ENCODE assay signal across 15 mouse cellular contexts in genomic region chr12:35048891-35049290, GRCm38 (mm10). TPM values are rescaled to one million over a fixed set of nuclear protein-coding genes. Genes with fewer than 3 reads are reported as not detected.
DNase-seq lines count a peak whose midpoint lies in the region; ATAC-seq and TF ChIP-seq lines count a peak whose summit lies in the region.
"Had no signal": no experiment of that assay in that cellular context is flagged by ENCODE, and none has a peak within 500 bp of the region (broad histone marks: within the 10 kb centered on the region; RNA-seq: fewer than 3 reads in every experiment).

No protein-coding gene starts in this region.

- H3K4me1 ChIP-seq in heart, embryonic 14.5 days (ENCODE audit: control insufficient read depth in 2 of 2, insufficient read depth in 2 of 2, low read length in 2 of 2), result peaks cover 2 to 36% of the 10 kb centered on the region in 2 experiments
- H3K4me1 ChIP-seq in heart, adult 2 months (ENCODE audit: control insufficient read depth, insufficient read depth, low read length), result peaks cover 14% of the 10 kb centered on the region
- H3K4me1 ChIP-seq in bone marrow macrophage, adult 2 months (ENCODE audit: control insufficient read depth, insufficient read depth, low read length), result peaks cover 28% of the 10 kb centered on the region
- peaks cover 31% of the 10 kb centered on the region for H3K4me1 ChIP-seq in liver, embryonic 13.5 days (replicated peaks)

- no peak for TF ChIP-seq POLR2A in heart, adult 2 months (IDR thresholded peaks at IDR 0.05; ENCODE audit: insufficient read depth, low read depth, low read length)
- TF ChIP-seq POLR2A in bone marrow macrophage, adult 2 months (IDR thresholded peaks at IDR 0.05; ENCODE audit: borderline replicate concordance, low read depth, low read length), result no peak

- no peak for TF ChIP-seq EP300 in heart, adult 2 months (IDR thresholded peaks at IDR 0.05; ENCODE audit: insufficient read depth, low read depth, low read length)

- H3K9ac ChIP-seq in heart, embryonic 14.5 days (ENCODE audit: low read length), result no peak overlapping the region
- H3K9ac ChIP-seq in heart, adult 2 months (ENCODE audit: low read depth, low read length), result no peak overlapping the region
- H3K9ac ChIP-seq in liver, embryonic 13.5 days, result no peak overlapping the region

- intact Hi-C loops in heart, adult 2 months (cut with DNase I), result no loop called here
- intact Hi-C loops in left cerebral cortex, postnatal 10 days (cut with DNase I), result no loop called here

- H3K36me3 ChIP-seq in heart, embryonic 14.5 days (ENCODE audit: control insufficient read depth, insufficient read depth, low read length), result no peaks in the 10 kb centered on the region
- peaks cover 22% of the 10 kb centered on the region for H3K36me3 ChIP-seq in heart, adult 2 months (ENCODE audit: control insufficient read depth, insufficient read depth, low read length)
- H3K36me3 ChIP-seq in liver, embryonic 13.5 days, result no peaks in the 10 kb centered on the region
- H3K36me3 ChIP-seq: embryonic facial prominence, embryonic 12.5 days had no signal

- TF ChIP-seq CTCF in heart, adult 2 months (IDR thresholded peaks at IDR 0.05), result no peak
- no peak for TF ChIP-seq CTCF in layer of hippocampus, adult 2 months (conservative IDR thresholded peaks at IDR 0.05)
- TF ChIP-seq CTCF in bone marrow macrophage, adult 2 months (IDR thresholded peaks at IDR 0.05; ENCODE audit: low read depth, low read length), result no peak

- WGBS in heart, embryonic 14.5 days, result 32% methylated on average over 3 of the region's 3 CpGs
- WGBS in heart, adult 2 months, result 28% methylated on average over 3 of the region's 3 CpGs
- 65% methylated on average over 3 of the region's 3 CpGs for WGBS in liver, embryonic 13.5 days (ENCODE audit: insufficient replicate concordance)

- DNase-seq in heart, adult 2 months, result no peak
- DNase-seq in layer of hippocampus, adult 2 months (ENCODE audit: low spot score in 2 of 2), result no peak
- no peak for DNase-seq in layer of hippocampus, adult 9-10 months (ENCODE audit: low spot score)
- DNase-seq in liver, embryonic 13.5 days, result no peak
- no peak for DNase-seq in left cerebral cortex, postnatal 10 days (ENCODE audit: extremely low spot score in 1 of 2, low spot score in 2 of 2)
- no peak for DNase-seq in cerebellum, adult 8-10 months
- DNase-seq: cerebellum, postnatal 36 days; kidney, adult 8-10 months; layer of hippocampus, adult 9-11 months; lung, adult 18-20 months had no signal

- peak overlapping the region; percentile 80 for H3K4me2 ChIP-seq in heart, embryonic 14.5 days (ENCODE audit: low read length)
- H3K4me2 ChIP-seq in liver, embryonic 13.5 days, result peak overlapping the region; percentile 17; the same call in 1 of the 2 replicates

- H3K79me2 ChIP-seq in heart, adult 2 months (replicated peaks; ENCODE audit: control insufficient read depth, insufficient read depth, low read length), result peaks cover 6% of the 10 kb centered on the region

- H3K9me3 ChIP-seq in heart, embryonic 14.5 days (ENCODE audit: control insufficient read depth, low read length), result no peaks in the 10 kb centered on the region
- no peaks in the 10 kb centered on the region for H3K9me3 ChIP-seq in liver, embryonic 13.5 days (replicated peaks)
- H3K9me3 ChIP-seq: embryonic facial prominence, embryonic 12.5 days had no signal

- ATAC-seq in heart, embryonic 14.5 days (ENCODE audit: insufficient number of reproducible peaks, insufficient read depth, low FRiP score, low read depth), result no peak
- ATAC-seq in liver, embryonic 13.5 days (ENCODE audit: low read depth), result no peak
- ATAC-seq: CD4-positive, CD25-positive, alpha-beta regulatory T cell, adult 4 months; forebrain, embryonic 14.5 days had no signal

- H3K4me3 ChIP-seq in heart, embryonic 14.5 days (ENCODE audit: control insufficient read depth in 1 of 2, insufficient read depth in 1 of 2, low read depth in 1 of 2, low read length in 2 of 2), result no peak overlapping the region
- H3K4me3 ChIP-seq in heart, adult 2 months, result no peak overlapping the region; the same call in 1 of the 2 replicates
- H3K4me3 ChIP-seq in layer of hippocampus, adult 2 months, result no peak overlapping the region; the same call in 1 of the 2 replicates
- H3K4me3 ChIP-seq in bone marrow macrophage, adult 2 months (ENCODE audit: insufficient read depth, low read length), result no peak overlapping the region
- 0 out of 2 replicates have a peak overlapping the region, but pooled peaks have one; percentile 9 for H3K4me3 ChIP-seq in liver, embryonic 13.5 days (replicated peaks)

- no peak overlapping the region for H3K27ac ChIP-seq in heart, embryonic 14.5 days (replicated peaks in 1 of 2; ENCODE audit: control insufficient read depth in 1 of 2, insufficient read depth in 1 of 2, low read depth in 2 of 2, low read length in 2 of 2)
- no peak overlapping the region for H3K27ac ChIP-seq in heart, adult 2 months
- H3K27ac ChIP-seq in layer of hippocampus, adult 2 months, result 0 out of 2 replicates have a peak overlapping the region, but pooled peaks have one; percentile 8
- H3K27ac ChIP-seq in bone marrow macrophage, adult 2 months (ENCODE audit: insufficient read depth, low read depth, low read length), result peak overlapping the region; percentile 72
- H3K27ac ChIP-seq in liver, embryonic 13.5 days, result no peak overlapping the region
- H3K27ac ChIP-seq: embryonic facial prominence, embryonic 12.5 days had no signal

- no peaks in the 10 kb centered on the region for H3K27me3 ChIP-seq in heart, embryonic 14.5 days (ENCODE audit: control insufficient read depth, insufficient read depth, low read length)
- H3K27me3 ChIP-seq in heart, adult 2 months (ENCODE audit: control insufficient read depth, insufficient read depth, low read length), result no peaks in the 10 kb centered on the region
- no peaks in the 10 kb centered on the region for H3K27me3 ChIP-seq in liver, embryonic 13.5 days
- H3K27me3 ChIP-seq: embryonic facial prominence, embryonic 12.5 days had no signal

RNA-seq across cellular contexts. Expression of gene Snx13, which starts 1.9 kb away (rescaled TPM):
- 35.3 and 38.6 TPM in 2 replicates for polyA plus RNA-seq in heart, embryonic 14.5 days (2014; fragmentation: Nextera tagmentation; extraction: Ambion mirVana)
- total RNA-seq in heart, adult 2 months (2021), result 10 to 100 TPM; 54.5 to 63.6 TPM
- polyA plus RNA-seq in heart, adult 2 months (2012; rRNA removed), result 10.9 and 23.7 TPM in 2 replicates
- total RNA-seq in layer of hippocampus, adult 2 months (2021), result 10 to 100 TPM; 62.0 to 62.1 TPM
- polyA plus RNA-seq in bone marrow macrophage, adult 2 months (2012; ENCODE audit: insufficient read depth, insufficient read length, missing spikeins), result 39.0 and 42.0 TPM in 2 replicates
- 7.9 and 9.8 TPM in 2 replicates for polyA plus RNA-seq in liver, embryonic 13.5 days (2015; fragmentation: Nextera tagmentation; extraction: Ambion mirVana)
- total RNA-seq in left cerebral cortex, postnatal 10 days (2021), result 10 to 100 TPM; 51.8 to 54.6 TPM

Comparison
In these comparisons a context has a peak if more than half of its experiments do, and no peak if none do; other contexts are left out.
1. H3K27ac ChIP-seq: peak in layer of hippocampus, adult 2 months (single experiment) and bone marrow macrophage, adult 2 months (single experiment); none in heart, embryonic 14.5 days (0 of 2), heart, adult 2 months (single experiment) and liver, embryonic 13.5 days (single experiment).